Mouse (Mus musculus) embryonic facial prominence, embryonic 11.5 days (tissue): Measurements from ENCODE around the gene Sim1. TPM values are rescaled to one million over a fixed set of nuclear protein-coding genes. Genes with fewer than 3 reads are reported as not detected.

Experiments
- ATAC-seq: fragments of 200-750 bp; cut with Nextera tagmentation; replicated peaks from 2 replicates; pipeline ENCODE4 v1.8.0; 2017; ENCODE audit warnings: low read depth; ENCODE audit not compliant: insufficient number of reproducible peaks, low FRiP score, low TSS enrichment
- DNase-seq: peaks from one replicate; pipeline ENCODE4 v3.0.0-alpha.2; 2015; ENCODE audit warnings: low spot score
- H3K27ac ChIP-seq: fragments of 300-500 bp; sonication (generic); replicated peaks from 2 replicates; pipeline ENCODE4 v1.5.1; 2014; ENCODE audit warnings: mild to moderate bottlenecking, low read depth, low read length, control low read depth
- H3K27me3 ChIP-seq: fragments of 300-500 bp; sonication (generic); 2 replicates; pipeline ENCODE4 v1.6.1; 2014; ENCODE audit warnings: mild to moderate bottlenecking, low read length, moderate library complexity, mixed read lengths; ENCODE audit not compliant: control insufficient read depth, insufficient read depth
- H3K36me3 ChIP-seq: fragments of 300-500 bp; sonication (generic); replicated peaks from 2 replicates; pipeline ENCODE4 v1.6.1; 2014; ENCODE audit warnings: low read depth, mild to moderate bottlenecking, low read length, moderate library complexity, mixed read lengths; ENCODE audit not compliant: control insufficient read depth, insufficient read depth
- H3K4me1 ChIP-seq: fragments of 300-500 bp; sonication (generic); 2 replicates; pipeline ENCODE4 v1.6.1; 2014; ENCODE audit warnings: low read length, mixed read lengths; ENCODE audit not compliant: control insufficient read depth, insufficient read depth
- H3K4me2 ChIP-seq: fragments of 300-500 bp; sonication (generic); 2 replicates; pipeline ENCODE4 v1.6.1; 2014; ENCODE audit warnings: low read depth, mild to moderate bottlenecking, control low read depth, low read length, moderate library complexity
- H3K4me3 ChIP-seq: fragments of 300-500 bp; sonication (generic); 2 replicates; pipeline ENCODE4 v1.5.1; 2014; ENCODE audit warnings: low read depth, low read length, control low read depth
- H3K9ac ChIP-seq: fragments of 300-500 bp; sonication (generic); replicated peaks from 2 replicates; pipeline ENCODE4 v1.6.1; 2014; ENCODE audit warnings: mild to moderate bottlenecking, control low read depth, low read length
- H3K9me3 ChIP-seq: fragments of 300-500 bp; sonication (generic); replicated peaks from 2 replicates; pipeline ENCODE4 v1.6.1; 2016; ENCODE audit warnings: mild to moderate bottlenecking, low read length, inconsistent platforms, mixed read lengths; ENCODE audit not compliant: control insufficient read depth
- WGBS: fragments of 180-500 bp; shearing (Covaris S2); extraction: QIAGEN DNeasy Blood & Tissue Kit; methylation state at CpG from one replicate; pipeline ENCODE4 v1.1.7; 2014; 5-methylcytosine and 5-hydroxymethylcytosine counted together
- polyA plus RNA-seq: library from polyadenylated mRNA; unstranded; fragments of >200 nt; fragmentation: Nextera tagmentation; extraction: Ambion mirVana; gene quantifications from 2 replicates; pipeline ENCODE4 v1.2.1, GENCODE M21; 2014

Gene Sim1
- polyA plus RNA-seq, 1 experiment from 2014 or later, result 0.67 TPM

DNA sequence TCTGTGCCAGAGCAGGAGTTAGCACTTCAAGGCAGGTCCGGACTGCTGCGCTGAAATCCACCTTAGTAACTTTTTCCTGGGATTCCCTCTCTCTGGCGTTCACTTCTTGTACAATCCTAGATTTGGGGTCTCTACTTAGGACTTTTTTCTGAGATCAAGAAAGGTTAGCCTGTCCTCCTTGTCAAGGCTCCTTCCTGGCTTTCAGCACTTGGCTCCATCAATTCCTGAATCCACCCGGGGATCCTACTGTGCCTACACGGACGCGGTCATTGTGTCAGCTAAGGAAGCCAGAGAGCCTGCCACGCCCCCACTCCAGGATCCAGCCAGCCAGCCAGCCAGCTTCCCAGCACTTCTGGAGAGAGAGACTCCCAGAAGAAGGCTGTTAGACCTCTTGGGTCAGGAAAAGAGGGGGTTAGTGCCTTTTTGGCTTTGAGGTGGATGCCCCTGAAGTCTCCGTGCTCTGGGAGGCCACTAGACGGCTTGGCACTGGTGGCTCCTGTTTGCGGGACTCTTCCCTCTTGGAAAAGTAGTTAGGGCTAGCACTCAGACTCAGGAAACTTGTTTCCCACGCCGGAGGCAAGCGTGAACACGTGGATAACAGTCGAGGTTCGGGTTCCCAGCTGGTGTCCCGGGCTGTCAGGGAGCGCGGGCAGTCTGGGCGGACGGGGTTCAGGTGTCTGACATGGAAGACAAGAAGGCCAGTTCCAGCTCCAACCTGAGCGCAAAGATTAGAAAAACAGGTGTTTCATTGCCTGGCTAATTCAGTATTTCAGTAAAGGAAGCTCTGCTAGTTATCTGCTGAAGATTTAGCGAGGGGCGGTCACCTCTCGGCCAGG, 2.5 kb upstream of the Sim1 start:
- Histone ChIP-seq H3K4me2 (no peak overlapping the region), H3K9me3 (no peaks in the 10 kb centered on the region), H3K36me3 (no peaks in the 10 kb centered on the region), H3K4me1 (peaks cover 2% of the 10 kb centered on the region; the same call in 1 of the 2 replicates), H3K27ac (no peak overlapping the region), H3K27me3 (peaks cover 47% of the 10 kb centered on the region), H3K4me3 (no peak overlapping the region), H3K9ac (no peak overlapping the region)
- ATAC-seq (no peak), DNase-seq (peak; percentile 12)
- WGBS, result under 1% methylated on average over 26 of the region's 26 CpGs

DNA sequence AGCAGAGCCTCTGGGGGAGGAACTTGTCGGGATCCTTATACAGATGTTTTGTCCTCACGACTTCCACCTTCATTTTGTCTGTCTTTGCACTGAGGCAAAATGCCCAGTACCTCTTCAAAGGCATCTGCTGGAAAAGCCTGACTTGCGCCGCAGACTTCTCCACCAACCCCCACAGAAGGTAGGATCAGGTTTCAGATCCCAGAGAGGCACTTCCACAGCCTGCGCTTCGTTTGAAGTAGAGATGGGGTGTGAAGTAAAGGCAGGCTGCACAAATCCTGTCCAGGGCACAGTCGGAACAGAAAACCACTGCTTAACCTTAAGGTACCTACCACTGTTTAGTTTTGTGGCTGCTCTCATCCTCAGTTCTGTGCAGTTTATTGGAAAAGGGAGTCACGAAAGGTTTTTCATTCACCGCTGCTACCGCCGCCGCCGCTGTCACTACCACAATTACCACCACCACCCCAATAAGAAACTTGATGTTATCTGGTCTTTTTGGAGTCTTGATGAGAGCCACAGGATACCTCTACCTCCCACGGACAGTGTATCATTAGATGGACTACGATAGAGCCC, 1.7 kb upstream of the Sim1 start:
- H3K9ac ChIP-seq, result no peak overlapping the region
- ATAC-seq (no peak), DNase-seq (peak; percentile 69)
- H3K36me3 ChIP-seq, result no peaks in the 10 kb centered on the region
- no peak overlapping the region for H3K4me2 ChIP-seq
- 0% methylated on average over 15 of the region's 15 CpGs for WGBS
- H3K27me3 ChIP-seq, result peaks cover 48% of the 10 kb centered on the region
- no peak overlapping the region for H3K27ac ChIP-seq
- peaks cover 2% of the 10 kb centered on the region; the same call in 1 of the 2 replicates for H3K4me1 ChIP-seq
- H3K9me3 ChIP-seq, result no peaks in the 10 kb centered on the region
- H3K4me3 ChIP-seq, result no peak overlapping the region

DNA sequence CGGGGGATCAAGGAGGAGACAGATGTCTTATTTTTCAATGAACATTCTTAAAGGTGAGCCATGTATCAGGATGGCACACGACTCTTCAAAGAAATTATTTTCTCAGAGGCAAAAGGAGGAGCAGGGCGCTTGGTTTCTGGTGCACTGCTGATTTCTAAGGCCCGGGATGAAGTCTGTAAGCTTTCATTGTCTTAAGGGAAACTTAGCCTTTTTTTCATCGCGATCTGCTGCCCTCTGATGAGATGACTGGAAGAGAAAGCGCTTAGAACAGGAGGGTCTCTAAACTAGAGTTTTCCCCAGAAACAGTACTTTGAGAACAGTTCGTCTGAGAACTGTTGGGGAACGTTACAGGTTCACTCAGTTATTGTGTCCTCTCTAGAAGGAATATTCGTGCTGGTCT, 1.0 kb upstream of the Sim1 start:
- Histone ChIP-seq H3K4me2 (no peak overlapping the region), H3K9ac (no peak overlapping the region), H3K36me3 (no peaks in the 10 kb centered on the region), H3K4me1 (peaks cover 2% of the 10 kb centered on the region; the same call in 1 of the 2 replicates), H3K9me3 (no peaks in the 10 kb centered on the region), H3K4me3 (no peak overlapping the region), H3K27ac (no peak overlapping the region), H3K27me3 (peaks cover 50% of the 10 kb centered on the region)
- 2% methylated on average over 10 of the region's 10 CpGs for WGBS
- DNase-seq (no peak), ATAC-seq (no peak)

- H3K27ac ChIP-seq, result no peak overlapping the region
- ATAC-seq (no peak; the same call in 1 of the 2 replicates), DNase-seq (peak; percentile 36)
- H3K4me2 ChIP-seq, result peak overlapping the region; percentile 48
- WGBS, result under 1% methylated on average over 44 of the region's 44 CpGs
- peaks cover 44% of the 10 kb centered on the region for H3K27me3 ChIP-seq
- peak overlapping the region; percentile 27 for H3K4me3 ChIP-seq
- H3K4me1 ChIP-seq, result peaks cover 2% of the 10 kb centered on the region; the same call in 1 of the 2 replicates
- no peaks in the 10 kb centered on the region for H3K9me3 ChIP-seq
- H3K9ac ChIP-seq, result no peak overlapping the region
- no peaks in the 10 kb centered on the region for H3K36me3 ChIP-seq
Measured at GRCm38 (mm10) chr10:50895091-50895790, 687 bp downstream of the Sim1 start.

- H3K27ac ChIP-seq, result no peak overlapping the region
- DNase-seq (peak; percentile 49), ATAC-seq (no peak)
- H3K27me3 ChIP-seq, result peaks cover 44% of the 10 kb centered on the region
- WGBS, result 6% methylated on average over 21 of the region's 21 CpGs
- H3K4me2 ChIP-seq, result no peak overlapping the region
- H3K9ac ChIP-seq, result no peak overlapping the region
- H3K9me3 ChIP-seq, result no peaks in the 10 kb centered on the region
- H3K4me3 ChIP-seq, result no peak overlapping the region
- H3K36me3 ChIP-seq, result no peaks in the 10 kb centered on the region
- peaks cover 2% of the 10 kb centered on the region; the same call in 1 of the 2 replicates for H3K4me1 ChIP-seq
Measured at GRCm38 (mm10) chr10:50895881-50896766, 1.6 kb downstream of the Sim1 start.

- Histone ChIP-seq H3K27ac (no peak overlapping the region), H3K4me2 (no peak overlapping the region), H3K36me3 (no peaks in the 10 kb centered on the region), H3K9me3 (no peaks in the 10 kb centered on the region), H3K9ac (no peak overlapping the region), H3K4me3 (no peak overlapping the region), H3K27me3 (peaks cover 41% of the 10 kb centered on the region), H3K4me1 (peaks cover 2% of the 10 kb centered on the region; the same call in 1 of the 2 replicates)
- DNase-seq (peak; percentile 24), ATAC-seq (no peak)
- WGBS, result 4% methylated on average over 3 of the region's 3 CpGs
Measured at GRCm38 (mm10) chr10:50896767-50897390, 2.3 kb downstream of the Sim1 start.
